Mouse (Mus musculus): Measurements from ENCODE around the gene Socs5. TPM values are rescaled to one million over a fixed set of nuclear protein-coding genes. Genes with fewer than 3 reads are reported as not detected.

Gene Socs5
- total and polyA plus RNA-seq, 2 experiments from 2014 or later: 13.0 to 21.3 TPM

DNA sequence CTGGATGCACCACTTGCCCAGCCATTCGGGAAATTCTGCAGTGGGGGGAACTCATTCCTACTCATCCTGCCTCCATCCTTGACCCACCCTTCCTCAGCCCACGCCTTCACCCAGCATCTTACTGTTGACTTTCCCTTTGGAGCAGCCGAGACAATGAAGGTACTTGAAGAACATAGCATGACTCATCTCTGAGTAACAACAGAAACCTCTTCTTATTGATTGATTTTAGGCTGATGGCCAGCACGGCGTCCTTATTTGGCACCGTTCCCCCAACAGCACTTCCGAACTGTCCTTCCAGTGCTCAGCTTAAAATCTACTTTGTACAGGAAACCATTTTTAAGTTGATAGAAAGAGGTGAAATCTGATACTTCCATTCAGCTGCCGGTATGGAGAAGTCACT, 4.8 kb upstream of the Socs5 start:
- 78% methylated on average over 8 of the region's 8 CpGs for WGBS
- Histone ChIP-seq H3K27me3 (ENCODE audit: insufficient read depth, low read length) (no peaks in the 10 kb centered on the region), H3K36me3 (ENCODE audit: insufficient read depth, low read length) (no peaks in the 10 kb centered on the region), H3K4me3 (ENCODE audit: low read depth, low read length) (no peak overlapping the region), H3K4me1 (ENCODE audit: insufficient read depth, low read length) (no peaks in the 10 kb centered on the region; the same call in 1 of the 2 replicates), H3K27ac (ENCODE audit: low read depth, low read length) (no peak overlapping the region), H3K9ac (replicated peaks; ENCODE audit: low read length, poor library complexity, severe bottlenecking) (no peak overlapping the region), H3K4me2 (ENCODE audit: low read depth, low read length, poor library complexity, severe bottlenecking) (no peak overlapping the region), H3K9me3 (ENCODE audit: low read length) (no peaks in the 10 kb centered on the region)
- no peak for TF ChIP-seq CTCF (IDR thresholded peaks at IDR 0.05)
- ATAC-seq (ENCODE audit: low FRiP score): no peak
- no peak for DNase-seq (ENCODE audit: low spot score)

DNA sequence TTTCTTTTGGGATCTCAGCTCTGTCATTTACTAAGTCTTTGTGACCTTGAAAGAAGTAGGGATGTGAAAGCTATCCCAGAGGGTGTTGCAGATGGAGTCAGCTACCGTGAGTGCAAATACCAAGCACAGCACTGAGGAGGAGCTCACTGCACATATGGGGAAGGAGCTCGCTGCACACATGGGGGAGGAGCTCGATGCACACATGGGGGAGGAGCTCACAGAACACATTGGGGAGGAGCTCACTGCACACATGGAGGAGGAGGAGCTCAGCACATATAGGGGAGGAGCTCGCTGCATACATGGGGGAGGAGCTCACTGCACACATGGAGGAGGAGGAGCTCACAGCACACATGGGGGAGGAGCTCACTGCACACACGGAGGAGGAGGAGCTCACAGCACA, 4.4 kb upstream of the Socs5 start:
- DNase-seq (ENCODE audit: low spot score) (no peak), ATAC-seq (ENCODE audit: low FRiP score) (no peak)
- Histone ChIP-seq H3K9me3 (ENCODE audit: low read length) (no peaks in the 10 kb centered on the region), H3K27ac (ENCODE audit: low read depth, low read length) (no peak overlapping the region), H3K4me3 (ENCODE audit: low read depth, low read length) (no peak overlapping the region), H3K27me3 (ENCODE audit: insufficient read depth, low read length) (no peaks in the 10 kb centered on the region), H3K9ac (replicated peaks; ENCODE audit: low read length, poor library complexity, severe bottlenecking) (no peak overlapping the region), H3K4me1 (ENCODE audit: insufficient read depth, low read length) (no peaks in the 10 kb centered on the region; the same call in 1 of the 2 replicates), H3K36me3 (ENCODE audit: insufficient read depth, low read length) (no peaks in the 10 kb centered on the region), H3K4me2 (ENCODE audit: low read depth, low read length, poor library complexity, severe bottlenecking) (no peak overlapping the region)
- 81% methylated on average over 5 of the region's 5 CpGs for WGBS
- no peak for TF ChIP-seq CTCF (IDR thresholded peaks at IDR 0.05)

DNA sequence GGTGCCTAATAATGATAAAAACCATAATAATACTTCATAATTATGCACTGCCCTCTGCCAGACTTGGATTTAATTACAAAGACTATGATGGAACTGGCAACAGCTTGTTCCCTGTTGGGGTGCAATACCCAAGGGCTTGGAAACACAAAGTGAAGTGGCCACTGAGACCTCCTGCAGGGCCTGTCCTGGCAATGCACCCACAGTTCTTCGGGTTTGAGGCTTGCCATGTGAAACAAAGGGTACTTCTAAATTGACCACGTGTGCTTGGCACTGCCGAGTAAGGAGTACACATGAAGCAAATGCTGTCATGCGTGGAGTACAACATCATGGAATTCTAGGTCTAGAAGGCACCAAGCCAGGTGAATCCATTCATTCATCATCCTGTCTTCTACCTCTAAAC, 3.2 kb upstream of the Socs5 start:
- no peaks in the 10 kb centered on the region for H3K36me3 ChIP-seq (ENCODE audit: insufficient read depth, low read length)
- no peaks in the 10 kb centered on the region for H3K9me3 ChIP-seq (ENCODE audit: low read length)
- no peak for TF ChIP-seq CTCF (IDR thresholded peaks at IDR 0.05)
- DNase-seq (ENCODE audit: low spot score) (no peak), ATAC-seq (ENCODE audit: low FRiP score) (no peak)
- no peaks in the 10 kb centered on the region; the same call in 1 of the 2 replicates for H3K4me1 ChIP-seq (ENCODE audit: insufficient read depth, low read length)
- no peak overlapping the region for H3K9ac ChIP-seq (replicated peaks; ENCODE audit: low read length, poor library complexity, severe bottlenecking)
- 82% methylated on average over 4 of the region's 4 CpGs for WGBS
- H3K27me3 ChIP-seq (ENCODE audit: insufficient read depth, low read length): no peaks in the 10 kb centered on the region
- no peak overlapping the region for H3K4me3 ChIP-seq (ENCODE audit: low read depth, low read length)
- no peak overlapping the region for H3K27ac ChIP-seq (ENCODE audit: low read depth, low read length)
- H3K4me2 ChIP-seq (ENCODE audit: low read depth, low read length, poor library complexity, severe bottlenecking): no peak overlapping the region

DNA sequence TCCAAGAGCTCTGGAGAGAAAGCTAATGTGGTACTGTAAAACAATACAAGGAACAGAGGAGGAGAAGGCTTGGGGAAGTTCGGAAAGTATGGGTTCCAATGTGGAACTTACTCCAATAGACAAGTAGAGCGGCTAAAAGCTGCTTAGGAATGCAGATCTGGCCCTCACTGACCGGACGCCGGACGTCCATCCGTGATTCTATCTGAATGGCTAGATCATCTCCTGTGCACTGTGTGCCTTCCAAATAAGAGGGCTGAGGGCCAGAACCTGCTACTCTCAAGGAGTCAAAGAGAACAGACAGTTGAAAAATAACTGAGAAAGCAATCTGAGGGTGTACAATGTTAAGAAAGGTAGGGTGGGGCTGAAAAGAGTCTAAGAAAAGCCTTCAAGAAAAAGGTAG, 1.5 kb upstream of the Socs5 start:
- WGBS: 86% methylated on average over 7 of the region's 7 CpGs
- Histone ChIP-seq H3K9me3 (ENCODE audit: low read length) (no peaks in the 10 kb centered on the region), H3K4me1 (ENCODE audit: insufficient read depth, low read length) (no peaks in the 10 kb centered on the region; the same call in 1 of the 2 replicates), H3K9ac (replicated peaks; ENCODE audit: low read length, poor library complexity, severe bottlenecking) (no peak overlapping the region), H3K4me3 (ENCODE audit: low read depth, low read length) (peak overlapping the region; percentile 68), H3K27me3 (ENCODE audit: insufficient read depth, low read length) (no peaks in the 10 kb centered on the region), H3K36me3 (ENCODE audit: insufficient read depth, low read length) (no peaks in the 10 kb centered on the region), H3K27ac (ENCODE audit: low read depth, low read length) (peak overlapping the region; percentile 91), H3K4me2 (ENCODE audit: low read depth, low read length, poor library complexity, severe bottlenecking) (peak overlapping the region; percentile 72)
- no peak for ATAC-seq (ENCODE audit: low FRiP score)
- no peak for TF ChIP-seq CTCF (IDR thresholded peaks at IDR 0.05)
- no peak for DNase-seq (ENCODE audit: low spot score)

DNA sequence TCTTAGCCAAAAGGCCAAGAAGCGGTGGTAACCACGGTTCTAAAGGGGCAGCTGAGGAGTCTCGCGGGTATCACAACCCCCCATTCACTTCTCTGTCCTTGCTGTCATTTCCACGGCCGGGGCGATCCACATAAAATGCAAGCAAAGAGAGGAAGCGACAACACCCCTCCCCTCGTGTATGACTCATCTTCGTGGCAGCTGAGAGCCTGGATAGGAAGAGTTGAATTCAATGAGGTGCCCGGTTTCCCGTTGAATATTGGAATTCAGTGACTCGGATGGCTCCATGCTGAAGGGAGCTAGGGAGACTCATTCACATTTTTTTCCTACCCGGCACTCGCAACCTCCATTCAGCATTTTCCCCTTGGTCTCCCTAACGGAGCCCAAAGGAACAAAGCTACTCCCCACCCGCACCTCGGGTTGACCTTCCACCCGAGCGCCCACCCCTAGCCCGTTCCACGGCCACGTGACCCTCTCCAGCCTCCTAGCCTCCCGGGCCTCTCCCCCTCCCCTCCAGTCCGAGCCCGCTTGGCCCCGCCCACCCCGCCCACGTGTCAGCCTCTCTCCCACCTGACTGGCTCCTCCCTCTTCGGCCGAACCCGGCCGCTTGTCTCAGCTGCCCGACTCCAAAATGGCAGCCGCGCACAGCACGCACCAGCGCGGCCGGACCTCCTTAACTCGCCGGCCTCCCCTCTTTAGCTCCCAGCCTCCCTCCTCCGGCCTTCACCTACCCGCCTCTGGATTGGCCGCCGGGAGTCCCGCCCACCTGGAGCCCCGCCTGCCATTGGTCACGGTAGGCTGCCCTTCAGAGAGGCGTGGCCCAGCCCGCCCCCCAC, 572 bp upstream of the Socs5 start:
- Histone ChIP-seq H3K4me2 (ENCODE audit: low read depth, low read length, poor library complexity, severe bottlenecking) (peak overlapping the region; percentile 72), H3K27ac (ENCODE audit: low read depth, low read length) (peak overlapping the region; percentile 91), H3K36me3 (ENCODE audit: insufficient read depth, low read length) (no peaks in the 10 kb centered on the region), H3K9me3 (ENCODE audit: low read length) (no peaks in the 10 kb centered on the region), H3K4me3 (ENCODE audit: low read depth, low read length) (peak overlapping the region; percentile 68), H3K4me1 (ENCODE audit: insufficient read depth, low read length) (no peaks in the 10 kb centered on the region; the same call in 1 of the 2 replicates), H3K27me3 (ENCODE audit: insufficient read depth, low read length) (no peaks in the 10 kb centered on the region), H3K9ac (replicated peaks; ENCODE audit: low read length, poor library complexity, severe bottlenecking) (peak overlapping the region; percentile 85)
- no peak for TF ChIP-seq CTCF (IDR thresholded peaks at IDR 0.05)
- ATAC-seq (ENCODE audit: low FRiP score): peak; percentile 98
- DNase-seq (ENCODE audit: low spot score): peak; percentile 99
- 1% methylated on average over 48 of the region's 51 CpGs for WGBS

DNA sequence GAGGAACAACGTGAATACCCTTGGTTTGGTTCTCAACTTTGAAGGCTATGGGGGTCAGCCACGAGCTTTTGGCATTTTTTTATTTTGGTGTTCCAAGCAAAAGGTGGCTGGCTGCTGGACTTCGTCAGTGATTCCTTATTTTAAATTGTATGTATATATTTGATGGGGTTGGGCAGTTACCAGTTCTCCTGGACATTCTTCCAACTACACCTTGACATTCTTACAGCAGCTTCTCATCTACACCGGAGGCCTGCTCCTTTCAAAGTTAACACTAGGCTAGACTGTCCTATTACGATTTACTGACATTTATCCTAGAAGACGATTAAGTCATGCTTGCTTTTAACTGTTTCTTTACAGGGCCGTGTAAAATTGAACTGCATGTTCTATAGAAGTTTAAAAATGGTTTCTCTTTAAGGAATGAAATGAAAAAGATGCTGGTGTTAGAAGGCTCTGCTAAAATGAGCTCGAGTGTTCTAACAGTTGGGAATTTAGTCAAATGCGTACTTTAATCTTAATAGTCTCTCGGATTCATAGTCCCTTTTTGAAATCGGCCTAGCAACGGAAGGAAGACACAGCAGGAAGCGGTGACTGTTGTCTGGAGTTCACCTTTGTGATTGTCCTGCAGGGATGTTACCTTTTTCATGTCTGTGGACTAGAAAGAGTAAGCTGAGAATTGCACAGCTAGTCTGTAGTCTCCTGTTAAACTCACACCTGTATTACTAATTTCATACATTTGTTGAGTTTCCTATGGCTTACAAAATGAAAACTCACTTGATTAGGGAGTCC, 1.2 kb downstream of the Socs5 start:
- DNase-seq (ENCODE audit: low spot score) (peak; percentile 3), ATAC-seq (ENCODE audit: low FRiP score) (no peak)
- Histone ChIP-seq H3K4me2 (ENCODE audit: low read depth, low read length, poor library complexity, severe bottlenecking) (peak overlapping the region; percentile 72), H3K4me3 (ENCODE audit: low read depth, low read length) (peak overlapping the region; percentile 68), H3K27ac (ENCODE audit: low read depth, low read length) (peak overlapping the region; percentile 91), H3K9me3 (ENCODE audit: low read length) (no peaks in the 10 kb centered on the region), H3K4me1 (ENCODE audit: insufficient read depth, low read length) (no peaks in the 10 kb centered on the region; the same call in 1 of the 2 replicates), H3K27me3 (ENCODE audit: insufficient read depth, low read length) (no peaks in the 10 kb centered on the region), H3K36me3 (ENCODE audit: insufficient read depth, low read length) (no peaks in the 10 kb centered on the region), H3K9ac (replicated peaks; ENCODE audit: low read length, poor library complexity, severe bottlenecking) (peak overlapping the region; percentile 85)
- TF ChIP-seq CTCF (IDR thresholded peaks at IDR 0.05): no peak
- WGBS: 27% methylated on average over 13 of the region's 13 CpGs
